Comparison of ENCODE assay signal across 18 mouse cellular contexts in genomic region chr6:88800191-88800590, GRCm38 (mm10). TPM values are rescaled to one million over a fixed set of nuclear protein-coding genes. Genes with fewer than 3 reads are reported as not detected.
DNase-seq lines count a peak whose midpoint lies in the region; ATAC-seq and TF ChIP-seq lines count a peak whose summit lies in the region.
"Had no signal": no experiment of that assay in that cellular context is flagged by ENCODE, and none has a peak within 500 bp of the region (broad histone marks: within the 10 kb centered on the region; RNA-seq: fewer than 3 reads in every experiment).

No protein-coding gene starts in this region.

- ATAC-seq in heart, embryonic 11.5 days (replicated peaks; ENCODE audit: insufficient number of reproducible peaks, low FRiP score, low TSS enrichment) = no peak
- ATAC-seq in liver, embryonic 12.5 days = no peak
- ATAC-seq in liver, postnatal 0 days = no peak
- ATAC-seq: activated CD4-positive, CD25-positive, alpha-beta regulatory T cell, adult 4 months; inflammation-experienced regulatory T-cells, adult 6 months; intestine, postnatal 0 days; Patski had no signal

- H3K4me2 ChIP-seq in heart, embryonic 11.5 days = no peak overlapping the region
- no peak overlapping the region for H3K4me2 ChIP-seq in liver, embryonic 12.5 days
- no peak overlapping the region for H3K4me2 ChIP-seq in liver, postnatal 0 days (ENCODE audit: low read depth, low read length)
- H3K4me2 ChIP-seq: embryonic facial prominence, embryonic 13.5 days; forebrain, embryonic 12.5 days; heart, embryonic 12.5 days; hindbrain, embryonic 14.5 days had no signal

- 81% methylated on average over 7 of the region's 7 CpGs for WGBS in heart, embryonic 10.5 days
- 80% methylated on average over 7 of the region's 7 CpGs for WGBS in heart, embryonic 11.5 days (ENCODE audit: insufficient replicate concordance)
- whole genome bisulfite sequencing in liver, embryonic 12.5 days (ENCODE audit: insufficient replicate concordance) = 69% methylated on average over 7 of the region's 7 CpGs
- WGBS in liver, postnatal 0 days (ENCODE audit: insufficient replicate concordance) = 68% methylated on average over 7 of the region's 7 CpGs
- WGBS in limb, embryonic 10.5 days = 89% methylated on average over 7 of the region's 7 CpGs

- TF ChIP-seq EP300 in liver, postnatal 0 days (IDR thresholded peaks at IDR 0.05; ENCODE audit: low read depth) = no peak

- DNase-seq in cerebellum, adult 9-11 months = peak; percentile 63
- DNase-seq in cerebellum, adult 18-20 months = no peak
- DNase-seq in heart, embryonic 10.5 days (ENCODE audit: low spot score) = no peak
- no peak for DNase-seq in liver, postnatal 0 days
- DNase-seq in limb, embryonic 10.5 days (ENCODE audit: low spot score) = no peak
- DNase-seq: gastrocnemius, postnatal 25 days; kidney, adult 8-10 months had no signal

- TF ChIP-seq CTCF in liver, postnatal 0 days (IDR thresholded peaks at IDR 0.05; ENCODE audit: low read depth) = no peak

- no peaks in the 10 kb centered on the region for H3K36me3 ChIP-seq in heart, embryonic 10.5 days
- H3K36me3 ChIP-seq in heart, embryonic 11.5 days (ENCODE audit: control insufficient read depth, insufficient read depth, low read length) = no peaks in the 10 kb centered on the region
- H3K36me3 ChIP-seq in liver, embryonic 12.5 days = peaks cover 23% of the 10 kb centered on the region; the same call in 1 of the 2 replicates
- H3K36me3 ChIP-seq in liver, postnatal 0 days (replicated peaks; ENCODE audit: insufficient read depth, low read length) = no peaks in the 10 kb centered on the region; the same call in none of the 2 replicates
- H3K36me3 ChIP-seq in limb, embryonic 10.5 days = no peaks in the 10 kb centered on the region
- H3K36me3 ChIP-seq: embryonic facial prominence, embryonic 13.5 days; forebrain, embryonic 12.5 days; heart, embryonic 12.5 days had no signal

- no peaks in the 10 kb centered on the region for H3K9me3 ChIP-seq in heart, embryonic 10.5 days
- no peaks in the 10 kb centered on the region for H3K9me3 ChIP-seq in heart, embryonic 11.5 days (replicated peaks; ENCODE audit: control insufficient read depth, low read length)
- no peaks in the 10 kb centered on the region for H3K9me3 ChIP-seq in liver, embryonic 12.5 days (replicated peaks)
- no peaks in the 10 kb centered on the region for H3K9me3 ChIP-seq in liver, postnatal 0 days (ENCODE audit: low read length)
- no peaks in the 10 kb centered on the region for H3K9me3 ChIP-seq in limb, embryonic 10.5 days (replicated peaks)
- H3K9me3 ChIP-seq: embryonic facial prominence, embryonic 13.5 days; forebrain, embryonic 12.5 days; heart, embryonic 12.5 days had no signal

- H3K4me3 ChIP-seq in heart, embryonic 10.5 days = no peak overlapping the region
- no peak overlapping the region for H3K4me3 ChIP-seq in heart, embryonic 11.5 days (ENCODE audit: low read depth, low read length)
- H3K4me3 ChIP-seq in liver, embryonic 12.5 days = no peak overlapping the region
- H3K4me3 ChIP-seq in liver, postnatal 0 days (ENCODE audit: low read depth, low read length) = no peak overlapping the region
- no peak overlapping the region for H3K4me3 ChIP-seq in limb, embryonic 10.5 days
- H3K4me3 ChIP-seq: embryonic facial prominence, embryonic 13.5 days; forebrain, embryonic 12.5 days; heart, embryonic 12.5 days had no signal

- peaks cover 23% of the 10 kb centered on the region for H3K4me1 ChIP-seq in heart, embryonic 10.5 days
- peaks cover 12% of the 10 kb centered on the region for H3K4me1 ChIP-seq in heart, embryonic 11.5 days (ENCODE audit: control insufficient read depth, insufficient read depth, low read length)
- peaks cover 56% of the 10 kb centered on the region for H3K4me1 ChIP-seq in liver, embryonic 12.5 days
- peaks cover 19% of the 10 kb centered on the region for H3K4me1 ChIP-seq in liver, postnatal 0 days (ENCODE audit: insufficient read depth)
- H3K4me1 ChIP-seq in limb, embryonic 10.5 days = peaks cover 34% of the 10 kb centered on the region
- H3K4me1 ChIP-seq: embryonic facial prominence, embryonic 13.5 days; forebrain, embryonic 12.5 days had no signal

- H3K27ac ChIP-seq in heart, embryonic 10.5 days = peak overlapping the region; percentile 32; the same call in 1 of the 2 replicates
- H3K27ac ChIP-seq in heart, embryonic 11.5 days (ENCODE audit: low read depth, low read length) = no peak overlapping the region
- peak overlapping the region; percentile 15; the same call in 1 of the 2 replicates for H3K27ac ChIP-seq in liver, embryonic 12.5 days
- H3K27ac ChIP-seq in liver, postnatal 0 days (ENCODE audit: low read depth) = no peak overlapping the region
- H3K27ac ChIP-seq in limb, embryonic 10.5 days = peak overlapping the region; percentile 56; the same call in 1 of the 2 replicates
- H3K27ac ChIP-seq: embryonic facial prominence, embryonic 13.5 days; forebrain, embryonic 12.5 days; hindbrain, embryonic 14.5 days had no signal

- no peak overlapping the region for H3K9ac ChIP-seq in heart, embryonic 11.5 days (ENCODE audit: low read depth, low read length)
- no peak overlapping the region for H3K9ac ChIP-seq in liver, embryonic 12.5 days
- no peak overlapping the region for H3K9ac ChIP-seq in liver, postnatal 0 days (replicated peaks)
- H3K9ac ChIP-seq: embryonic facial prominence, embryonic 13.5 days; forebrain, embryonic 12.5 days; heart, embryonic 12.5 days; hindbrain, embryonic 14.5 days had no signal

- peaks cover 5% of the 10 kb centered on the region; the same call in 1 of the 2 replicates for H3K27me3 ChIP-seq in heart, embryonic 10.5 days (ENCODE audit: insufficient read depth, poor library complexity, severe bottlenecking)
- no peaks in the 10 kb centered on the region for H3K27me3 ChIP-seq in heart, embryonic 11.5 days (ENCODE audit: control insufficient read depth, insufficient read depth, low read length)
- H3K27me3 ChIP-seq in liver, embryonic 12.5 days (replicated peaks) = no peaks in the 10 kb centered on the region
- H3K27me3 ChIP-seq in liver, postnatal 0 days (ENCODE audit: insufficient read depth, low read length) = no peaks in the 10 kb centered on the region
- H3K27me3 ChIP-seq in limb, embryonic 10.5 days (ENCODE audit: low read depth, poor library complexity, severe bottlenecking) = no peaks in the 10 kb centered on the region
- H3K27me3 ChIP-seq: CH12.LX; embryonic facial prominence, embryonic 13.5 days; forebrain, embryonic 12.5 days; heart, embryonic 12.5 days; Patski had no signal

RNA-seq across cellular contexts. Expression of gene Abtb1, which starts 41.6 kb away (rescaled TPM):
- 20.9 and 23.5 TPM in 2 replicates for polyA plus RNA-seq in heart, embryonic 10.5 days (2016; fragmentation: Nextera tagmentation; extraction: Ambion mirVana)
- polyA plus RNA-seq in heart, embryonic 11.5 days (2014; fragmentation: Nextera tagmentation; extraction: Ambion mirVana) = 16.0 and 18.2 TPM in 2 replicates
- 37.6 and 40.0 TPM in 2 replicates for polyA plus RNA-seq in liver, embryonic 12.5 days (2016; fragmentation: Nextera tagmentation; extraction: Ambion mirVana)
- polyA plus RNA-seq in liver, postnatal 0 days (2015; fragmentation: Nextera tagmentation; extraction: Ambion mirVana) = 36.2 and 39.1 TPM in 2 replicates
- polyA plus RNA-seq in limb, embryonic 10.5 days (2016; fragmentation: Nextera tagmentation; extraction: Ambion mirVana) = 22.9 and 25.3 TPM in 2 replicates

Comparison
In these comparisons a context has a peak if more than half of its experiments do, and no peak if none do; other contexts are left out.
1. H3K27ac ChIP-seq: peak in heart, embryonic 10.5 days (single experiment), liver, embryonic 12.5 days (single experiment) and limb, embryonic 10.5 days (single experiment); none in heart, embryonic 11.5 days (single experiment) and liver, postnatal 0 days (single experiment).